Mouse (Mus musculus) cerebellum, adult 2 months (tissue): Measurements from ENCODE around the gene Gucy2g.

Experiments used
- CTCF ChIP-seq: fragments of 200-500 bp; IDR thresholded peaks from 2 replicates; pipeline ENCODE4 v1.5.1; 2011; ENCODE audit warnings: low read depth, mild to moderate bottlenecking, control low read depth, low read length, moderate library complexity, borderline replicate concordance; ENCODE audit not compliant: insufficient read depth
- POLR2A ChIP-seq: fragments of 200-500 bp; IDR thresholded peaks from 2 replicates; pipeline ENCODE4 v1.6.1; 2011; ENCODE audit warnings: low read length, control low read depth, borderline replicate concordance; ENCODE audit not compliant: insufficient read depth

DNA sequence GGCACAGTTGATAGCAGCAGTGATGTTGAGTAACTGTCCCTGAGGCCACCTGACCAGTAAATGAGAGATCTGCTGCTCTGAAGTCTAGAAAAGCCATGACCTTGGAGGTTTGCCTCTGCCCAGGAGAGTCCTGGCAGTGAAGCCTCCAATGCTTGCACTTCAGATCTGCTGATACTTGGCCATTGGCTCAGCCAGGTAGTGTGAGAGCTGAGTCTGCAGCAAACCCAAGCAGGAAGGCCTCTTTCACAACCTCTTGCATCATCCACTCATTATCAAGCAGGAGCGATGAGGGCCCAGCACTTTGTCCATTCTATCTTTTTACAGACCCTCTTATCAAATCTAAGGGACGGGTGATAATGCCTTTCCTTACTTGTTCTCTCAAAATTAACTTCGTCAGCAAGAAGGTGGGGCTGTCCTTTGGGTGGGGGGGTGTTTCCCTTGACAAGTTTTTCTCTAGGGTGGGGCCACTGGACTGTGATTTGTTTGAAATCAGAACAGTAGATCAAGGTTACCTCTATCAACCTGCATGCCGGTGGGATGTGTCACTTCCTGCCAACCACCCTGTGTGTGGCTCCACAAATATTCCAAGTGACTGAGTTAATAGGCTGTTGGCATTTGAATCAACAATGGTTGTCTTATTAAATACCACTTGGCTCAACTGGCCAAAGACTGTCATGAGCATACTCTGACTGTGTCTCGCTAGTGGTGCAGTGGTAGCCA is 16.8 kb upstream of the Gucy2g start:
- TF ChIP-seq POLR2A (no peak), CTCF (no peak)
